Mouse (Mus musculus): Measurements from ENCODE around the gene Snrnp70. TPM values are rescaled to one million over a fixed set of nuclear protein-coding genes. Genes with fewer than 3 reads are reported as not detected.

The Snrnp70 gene
- total and polyA plus RNA-seq, 3 experiments = 182 to 457 (median 197) TPM

DNA sequence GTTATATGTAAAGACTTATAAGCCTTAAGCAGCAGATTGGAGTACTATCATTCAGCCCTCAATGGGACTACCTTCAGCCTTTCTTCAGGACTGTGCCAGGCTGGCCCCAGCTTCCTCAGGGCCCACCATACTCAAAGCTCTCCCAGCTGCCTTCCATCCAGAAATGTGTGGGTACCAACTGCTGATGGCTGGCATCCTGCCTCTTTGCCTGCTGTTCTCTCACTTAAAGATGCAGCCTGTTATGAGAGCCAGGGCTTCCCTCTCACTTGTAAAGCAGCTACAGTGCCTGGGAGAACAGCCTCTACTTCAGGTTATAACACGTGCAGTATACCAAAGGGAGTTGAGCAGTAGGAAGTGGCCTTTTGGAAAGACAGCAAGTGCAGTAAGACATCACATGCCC, 19.5 kb downstream of the Snrnp70 start:
- Histone ChIP-seq H3K27me3 (replicated peaks) (no peaks in the 10 kb centered on the region), H3K4me1 (ENCODE audit: control insufficient read depth in 1 of 2, insufficient read depth in 2 of 2) (no peaks in the 10 kb centered on the region), H3K4me3 (replicated peaks in 1 of 3; ENCODE audit: low read depth in 2 of 3, low read length in 2 of 3, poor library complexity in 1 of 3) (no peak overlapping the region), H3K36me3 (replicated peaks in 1 of 2; ENCODE audit: control insufficient read depth in 1 of 2, insufficient read depth in 1 of 2, low read length in 1 of 2) (peaks cover 75 to 91% of the 10 kb centered on the region in 2 experiments), H3K79me2 (replicated peaks; ENCODE audit: control insufficient read depth, extremely low read depth, insufficient read depth, poor library complexity, severe bottlenecking) (no peaks in the 10 kb centered on the region; the same call in 1 of the 2 replicates), H3K4me2 (ENCODE audit: insufficient read depth, low read depth, poor library complexity, severe bottlenecking) (no peak overlapping the region), H3K9me3 (replicated peaks; ENCODE audit: low read length) (no peaks in the 10 kb centered on the region), H3K9ac (ENCODE audit: insufficient read depth, low read depth) (no peak overlapping the region), H3K27ac (ENCODE audit: insufficient read depth, low read depth) (no peak overlapping the region)
- dilution Hi-C loops (cut with MboI; ENCODE audit: extremely low pct_ligation_motif_present, extremely low pct_unique_long_range_greater_than_20kb, low sequenced_read_pairs) = no loop called here
- in situ Hi-C loops (cut with MboI; ENCODE audit: low pct_ligation_motif_present, low pct_unique_long_range_greater_than_20kb, low sequenced_read_pairs) = no loop called here
- DNase-seq (ENCODE audit: extremely low read depth) = no peak
- TF ChIP-seq IRF4 (IDR thresholded peaks at IDR 0.05; ENCODE audit: low read depth, low read length) (no peak), MYC (IDR thresholded peaks at IDR 0.05; ENCODE audit: low read depth, low read length) (no peak), ZNF384 (IDR thresholded peaks at IDR 0.05; ENCODE audit: low read depth, low read length) (no peak), JUND (conservative IDR thresholded peaks at IDR 0.05; ENCODE audit: low read depth, low read length) (no peak), HCFC1 (IDR thresholded peaks at IDR 0.05; ENCODE audit: low read depth, low read length) (no peak), MXI1 (IDR thresholded peaks at IDR 0.05; ENCODE audit: low read depth, low read length) (no peak), KAT2A (IDR thresholded peaks at IDR 0.05; ENCODE audit: insufficient replicate concordance, low read length) (no peak), UBTF (IDR thresholded peaks at IDR 0.05; ENCODE audit: low read depth, low read length) (no peak), POLR2A (IDR thresholded peaks at IDR 0.05; ENCODE audit: low read depth, low read length) (no peak), SIN3A (IDR thresholded peaks at IDR 0.05; ENCODE audit: low read length) (no peak), USF2 (conservative IDR thresholded peaks at IDR 0.05; ENCODE audit: low read depth, low read length) (no peak), NELFE (IDR thresholded peaks at IDR 0.05; ENCODE audit: low read depth, low read length) (no peak), ZKSCAN1 (IDR thresholded peaks at IDR 0.05; ENCODE audit: borderline replicate concordance, low read depth, low read length) (no peak), USF1 (IDR thresholded peaks at IDR 0.05; ENCODE audit: low read depth, low read length) (no peak)

DNA sequence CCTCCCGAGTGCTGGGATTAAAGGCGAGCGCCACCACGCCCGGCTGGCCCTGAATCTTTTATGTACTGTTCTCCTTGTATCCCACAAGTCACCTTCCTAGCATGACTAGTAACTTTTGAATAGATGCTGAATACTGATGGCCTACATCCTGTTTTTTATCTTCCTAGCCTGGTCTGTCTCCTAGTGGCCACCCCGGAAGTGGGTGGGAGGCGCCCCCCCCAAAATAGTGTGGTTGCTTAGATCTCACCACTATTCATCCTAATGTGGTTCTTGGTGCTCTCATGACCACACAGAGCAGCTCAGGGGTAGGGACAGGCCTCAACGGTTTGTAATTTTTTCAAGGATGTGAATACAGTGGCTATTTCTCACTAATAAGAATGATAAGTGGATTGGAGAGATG, 20.9 kb downstream of the Snrnp70 start:
- H3K79me2 ChIP-seq (replicated peaks; ENCODE audit: control insufficient read depth, extremely low read depth, insufficient read depth, poor library complexity, severe bottlenecking) = no peaks in the 10 kb centered on the region; the same call in 1 of the 2 replicates
- H3K27me3 ChIP-seq (replicated peaks) = no peaks in the 10 kb centered on the region
- no peaks in the 10 kb centered on the region for H3K4me1 ChIP-seq (ENCODE audit: control insufficient read depth in 1 of 2, insufficient read depth in 2 of 2)
- H3K9ac ChIP-seq (ENCODE audit: insufficient read depth, low read depth) = no peak overlapping the region
- H3K4me2 ChIP-seq (ENCODE audit: insufficient read depth, low read depth, poor library complexity, severe bottlenecking) = no peak overlapping the region
- no peaks in the 10 kb centered on the region for H3K9me3 ChIP-seq (replicated peaks; ENCODE audit: low read length)
- DNase-seq (ENCODE audit: extremely low read depth) = no peak
- H3K4me3 ChIP-seq (replicated peaks in 1 of 3; ENCODE audit: low read depth in 2 of 3, low read length in 2 of 3, poor library complexity in 1 of 3) = no peak overlapping the region
- H3K27ac ChIP-seq (ENCODE audit: insufficient read depth, low read depth) = no peak overlapping the region
- dilution Hi-C loops (cut with MboI; ENCODE audit: extremely low pct_ligation_motif_present, extremely low pct_unique_long_range_greater_than_20kb, low sequenced_read_pairs) = no loop called here
- peaks cover 70 to 92% of the 10 kb centered on the region in 2 experiments for H3K36me3 ChIP-seq (replicated peaks in 1 of 2; ENCODE audit: control insufficient read depth in 1 of 2, insufficient read depth in 1 of 2, low read length in 1 of 2)
- no peak for TF ChIP-seq MEF2A (IDR thresholded peaks at IDR 0.05; ENCODE audit: borderline replicate concordance, low read depth, low read length)
- no peak for TF ChIP-seq POLR2AphosphoS2 (IDR thresholded peaks at IDR 0.05; ENCODE audit: low read depth, low read length)
- no peak for TF ChIP-seq MAX (IDR thresholded peaks at IDR 0.05; ENCODE audit: low read length)
- no peak for TF ChIP-seq ZKSCAN1 (IDR thresholded peaks at IDR 0.05; ENCODE audit: borderline replicate concordance, low read depth, low read length)
- TF ChIP-seq SMC3 (IDR thresholded peaks at IDR 0.05; ENCODE audit: low read depth, low read length) = no peak
- no peak for TF ChIP-seq JUND (conservative IDR thresholded peaks at IDR 0.05; ENCODE audit: low read depth, low read length)
- no peak for TF ChIP-seq CHD2 (IDR thresholded peaks at IDR 0.05; ENCODE audit: low read length)
- no peak for TF ChIP-seq RCOR1 (conservative IDR thresholded peaks at IDR 0.05; ENCODE audit: low read depth, low read length)
- no peak for TF ChIP-seq ETS1 (conservative IDR thresholded peaks at IDR 0.05; ENCODE audit: low read depth, low read length)
- TF ChIP-seq BHLHE40 (IDR thresholded peaks at IDR 0.05; ENCODE audit: low read depth, low read length) = no peak
- TF ChIP-seq NELFE (IDR thresholded peaks at IDR 0.05; ENCODE audit: low read depth, low read length) = no peak
- no peak for TF ChIP-seq USF1 (IDR thresholded peaks at IDR 0.05; ENCODE audit: low read depth, low read length)
- TF ChIP-seq MAFK (IDR thresholded peaks at IDR 0.05; ENCODE audit: insufficient replicate concordance, low read length) = no peak
- TF ChIP-seq UBTF (IDR thresholded peaks at IDR 0.05; ENCODE audit: low read depth, low read length) = no peak
- TF ChIP-seq CTCF (conservative IDR thresholded peaks at IDR 0.05 in 1 of 2, IDR thresholded peaks at IDR 0.05 in 1 of 2; ENCODE audit: low read depth in 2 of 2, low read length in 2 of 2) = no peak
- no peak for TF ChIP-seq E2F4 (IDR thresholded peaks at IDR 0.05; ENCODE audit: insufficient replicate concordance, low read depth, low read length)
- TF ChIP-seq CHD1 (IDR thresholded peaks at IDR 0.05; ENCODE audit: low read depth, low read length) = no peak
- TF ChIP-seq ZNF384 (IDR thresholded peaks at IDR 0.05; ENCODE audit: low read depth, low read length) = no peak
- no peak for TF ChIP-seq ZMIZ1 (IDR thresholded peaks at IDR 0.05; ENCODE audit: low read depth, low read length)
- in situ Hi-C loops (cut with MboI; ENCODE audit: low pct_ligation_motif_present, low pct_unique_long_range_greater_than_20kb, low sequenced_read_pairs) = no loop called here
